Mouse (Mus musculus) frontal cortex, adult (tissue): ENCODE data around the gene Hoxd9.

Source experiments
- ATAC-seq: cut with Nextera tagmentation; 2 replicates; pipeline ENCODE4 v1.9.2; 2017; ENCODE audit warnings: mild to moderate bottlenecking, moderate library complexity, mixed read lengths; ENCODE audit not compliant: low TSS enrichment

Gene Hoxd9

GRCm38 (mm10) chr2:74748436-74748995, 51.0 kb downstream of the Hoxd9 start:
- ATAC-seq = no peak

GRCm38 (mm10) chr2:74749337-74750121, 52.0 kb downstream of the Hoxd9 start:
- ATAC-seq = no peak
